Mouse (Mus musculus): ENCODE measurements around the gene Itih1. TPM values are rescaled to one million over a fixed set of nuclear protein-coding genes. Genes with fewer than 3 reads are reported as not detected.
A peak's percentile ranks its signal among the peaks of the same experiment; 100 is the strongest.

Itih1 gene
- total RNA-seq, 1 experiment: 0.04 TPM

- no peak overlapping the region for H3K27ac ChIP-seq (ENCODE audit: insufficient read depth, low read depth, low read length, poor library complexity, severe bottlenecking)
- DNase-seq (ENCODE audit: low read depth, low spot score): no peak
- in situ Hi-C loops (cut with MboI; ENCODE audit: low sequenced_read_pairs in 2 of 2, unreplicated experiment in 2 of 2): no loop called here
- H3K9ac ChIP-seq (ENCODE audit: insufficient read depth, low read depth, low read length, poor library complexity, severe bottlenecking): no peak overlapping the region
- TF ChIP-seq HCFC1 (IDR thresholded peaks at IDR 0.05; ENCODE audit: borderline replicate concordance, insufficient read depth, low read length): no peak
- TF ChIP-seq ZC3H11A (IDR thresholded peaks at IDR 0.05; ENCODE audit: borderline replicate concordance, low read depth, low read length): no peak
- no peak for TF ChIP-seq CHD2 (IDR thresholded peaks at IDR 0.05; ENCODE audit: low read depth, low read length)
- TF ChIP-seq ZNF384 (IDR thresholded peaks at IDR 0.05; ENCODE audit: low read depth, low read length): no peak
- TF ChIP-seq MAFK (IDR thresholded peaks at IDR 0.05; ENCODE audit: insufficient read depth, low read depth, low read length): no peak
- no peaks in the 10 kb centered on the region for H3K36me3 ChIP-seq (ENCODE audit: control insufficient read depth, insufficient read depth, low read length, poor library complexity, severe bottlenecking)
- H3K4me3 ChIP-seq (ENCODE audit: insufficient read depth in 1 of 2, low read depth in 1 of 2, low read length in 2 of 2, poor library complexity in 1 of 2, severe bottlenecking in 1 of 2): no peak overlapping the region
- H3K9me3 ChIP-seq (ENCODE audit: control insufficient read depth, insufficient read depth, low read depth, low read length): no peaks in the 10 kb centered on the region
- H3K4me1 ChIP-seq (ENCODE audit: control insufficient read depth in 2 of 2, insufficient read depth in 2 of 2, low read length in 2 of 2, poor library complexity in 1 of 2): peaks cover 4 to 7% of the 10 kb centered on the region in 2 experiments; a peak in 3 of 4 replicates
Observed at GRCm38 (mm10) chr14:30885298-30885697, 57.8 kb downstream of the Itih1 start.

GRCm38 (mm10) chr14:30881718-30882108 lies 61.4 kb downstream of the Itih1 start:
- no peak for DNase-seq (ENCODE audit: low read depth, low spot score)
- peaks cover 0 to 12% of the 10 kb centered on the region in 2 experiments; a peak in 2 of 4 replicates for H3K4me1 ChIP-seq (ENCODE audit: control insufficient read depth in 2 of 2, insufficient read depth in 2 of 2, low read length in 2 of 2, poor library complexity in 1 of 2)
- no peak overlapping the region for H3K4me3 ChIP-seq (ENCODE audit: insufficient read depth in 1 of 2, low read depth in 1 of 2, low read length in 2 of 2, poor library complexity in 1 of 2, severe bottlenecking in 1 of 2)
- H3K9me3 ChIP-seq (ENCODE audit: control insufficient read depth, insufficient read depth, low read depth, low read length): no peaks in the 10 kb centered on the region
- TF ChIP-seq ZNF384 (IDR thresholded peaks at IDR 0.05; ENCODE audit: low read depth, low read length) (no peak), ZC3H11A (IDR thresholded peaks at IDR 0.05; ENCODE audit: borderline replicate concordance, low read depth, low read length) (no peak), HCFC1 (IDR thresholded peaks at IDR 0.05; ENCODE audit: borderline replicate concordance, insufficient read depth, low read length) (no peak), MAFK (IDR thresholded peaks at IDR 0.05; ENCODE audit: insufficient read depth, low read depth, low read length) (no peak), CHD2 (IDR thresholded peaks at IDR 0.05; ENCODE audit: low read depth, low read length) (no peak)
- H3K27ac ChIP-seq (ENCODE audit: insufficient read depth, low read depth, low read length, poor library complexity, severe bottlenecking): no peak overlapping the region
- H3K36me3 ChIP-seq (ENCODE audit: control insufficient read depth, insufficient read depth, low read length, poor library complexity, severe bottlenecking): no peaks in the 10 kb centered on the region
- in situ Hi-C loops (cut with MboI; ENCODE audit: low sequenced_read_pairs in 2 of 2, unreplicated experiment in 2 of 2): no loop called here
- no peak overlapping the region for H3K9ac ChIP-seq (ENCODE audit: insufficient read depth, low read depth, low read length, poor library complexity, severe bottlenecking)

- H3K4me1 ChIP-seq (ENCODE audit: control insufficient read depth in 2 of 2, insufficient read depth in 2 of 2, low read length in 2 of 2, poor library complexity in 1 of 2): peaks cover 0 to 12% of the 10 kb centered on the region in 2 experiments; a peak in 2 of 4 replicates
- no peak overlapping the region for H3K9ac ChIP-seq (ENCODE audit: insufficient read depth, low read depth, low read length, poor library complexity, severe bottlenecking)
- H3K4me3 ChIP-seq (ENCODE audit: insufficient read depth in 1 of 2, low read depth in 1 of 2, low read length in 2 of 2, poor library complexity in 1 of 2, severe bottlenecking in 1 of 2): no peak overlapping the region
- H3K27ac ChIP-seq (ENCODE audit: insufficient read depth, low read depth, low read length, poor library complexity, severe bottlenecking): no peak overlapping the region
- DNase-seq (ENCODE audit: low read depth, low spot score): no peak
- H3K9me3 ChIP-seq (ENCODE audit: control insufficient read depth, insufficient read depth, low read depth, low read length): no peaks in the 10 kb centered on the region
- TF ChIP-seq CHD2 (IDR thresholded peaks at IDR 0.05; ENCODE audit: low read depth, low read length) (no peak), ZC3H11A (IDR thresholded peaks at IDR 0.05; ENCODE audit: borderline replicate concordance, low read depth, low read length) (peak; percentile 60)
- in situ Hi-C loops (cut with MboI; ENCODE audit: low sequenced_read_pairs in 2 of 2, unreplicated experiment in 2 of 2): no loop called here
- no peaks in the 10 kb centered on the region for H3K36me3 ChIP-seq (ENCODE audit: control insufficient read depth, insufficient read depth, low read length, poor library complexity, severe bottlenecking)
Observed at GRCm38 (mm10) chr14:30880811-30881717, 62.0 kb downstream of the Itih1 start.

GRCm38 (mm10) chr14:30880251-30880650 lies 62.8 kb downstream of the Itih1 start:
- Histone ChIP-seq H3K9me3 (ENCODE audit: control insufficient read depth, insufficient read depth, low read depth, low read length) (no peaks in the 10 kb centered on the region), H3K36me3 (ENCODE audit: control insufficient read depth, insufficient read depth, low read length, poor library complexity, severe bottlenecking) (no peaks in the 10 kb centered on the region), H3K4me1 (ENCODE audit: control insufficient read depth in 2 of 2, insufficient read depth in 2 of 2, low read length in 2 of 2, poor library complexity in 1 of 2) (peaks cover 0 to 12% of the 10 kb centered on the region in 2 experiments; a peak in 2 of 4 replicates), H3K27ac (ENCODE audit: insufficient read depth, low read depth, low read length, poor library complexity, severe bottlenecking) (no peak overlapping the region), H3K9ac (ENCODE audit: insufficient read depth, low read depth, low read length, poor library complexity, severe bottlenecking) (no peak overlapping the region), H3K4me3 (ENCODE audit: insufficient read depth in 1 of 2, low read depth in 1 of 2, low read length in 2 of 2, poor library complexity in 1 of 2, severe bottlenecking in 1 of 2) (no peak overlapping the region)
- in situ Hi-C loops (cut with MboI; ENCODE audit: low sequenced_read_pairs in 2 of 2, unreplicated experiment in 2 of 2): no loop called here
- no peak for TF ChIP-seq ZNF384 (IDR thresholded peaks at IDR 0.05; ENCODE audit: low read depth, low read length)
- TF ChIP-seq CHD2 (IDR thresholded peaks at IDR 0.05; ENCODE audit: low read depth, low read length): no peak
- TF ChIP-seq ZC3H11A (IDR thresholded peaks at IDR 0.05; ENCODE audit: borderline replicate concordance, low read depth, low read length): no peak
- TF ChIP-seq HCFC1 (IDR thresholded peaks at IDR 0.05; ENCODE audit: borderline replicate concordance, insufficient read depth, low read length): no peak
- no peak for TF ChIP-seq MAFK (IDR thresholded peaks at IDR 0.05; ENCODE audit: insufficient read depth, low read depth, low read length)
- DNase-seq (ENCODE audit: low read depth, low spot score): no peak
